Mouse (Mus musculus) G1E (cell line): ENCODE results near the gene Mesp2.

Experiments
- CTCF ChIP-seq: IDR thresholded peaks from 2 replicates; pipeline ENCODE4 v1.5.1; 2012; ENCODE audit warnings: low read depth, low read length, inconsistent platforms, mixed read lengths
- GATA1 ChIP-seq: IDR thresholded peaks from 2 replicates; pipeline ENCODE4 v1.6.1; 2012; ENCODE audit warnings: borderline replicate concordance, low read length, inconsistent platforms, mixed read lengths

DNA sequence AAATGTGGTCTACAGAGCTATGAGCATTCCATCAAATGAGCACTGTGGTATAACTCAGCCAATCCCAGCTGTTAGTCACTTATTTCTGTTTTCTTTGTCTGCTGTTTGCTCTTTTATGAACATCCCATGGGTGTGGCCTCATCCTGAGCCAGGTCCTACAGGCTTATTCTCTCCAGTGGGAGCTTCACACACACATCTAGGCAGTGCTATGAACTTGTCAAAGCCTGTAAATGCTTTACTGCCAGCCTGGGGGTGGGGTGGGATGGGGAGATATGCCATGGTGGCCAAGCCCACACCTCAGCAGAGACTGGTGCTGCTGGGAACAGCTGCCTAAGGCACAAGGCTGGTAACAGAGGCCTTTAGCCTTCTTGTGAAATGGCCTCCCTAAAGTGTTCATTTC lies 22.5 kb downstream of the Mesp2 start:
- TF ChIP-seq CTCF (no peak), GATA1 (no peak)
